Mouse (Mus musculus): Measurements from ENCODE around the gene Cmya5.

DNA sequence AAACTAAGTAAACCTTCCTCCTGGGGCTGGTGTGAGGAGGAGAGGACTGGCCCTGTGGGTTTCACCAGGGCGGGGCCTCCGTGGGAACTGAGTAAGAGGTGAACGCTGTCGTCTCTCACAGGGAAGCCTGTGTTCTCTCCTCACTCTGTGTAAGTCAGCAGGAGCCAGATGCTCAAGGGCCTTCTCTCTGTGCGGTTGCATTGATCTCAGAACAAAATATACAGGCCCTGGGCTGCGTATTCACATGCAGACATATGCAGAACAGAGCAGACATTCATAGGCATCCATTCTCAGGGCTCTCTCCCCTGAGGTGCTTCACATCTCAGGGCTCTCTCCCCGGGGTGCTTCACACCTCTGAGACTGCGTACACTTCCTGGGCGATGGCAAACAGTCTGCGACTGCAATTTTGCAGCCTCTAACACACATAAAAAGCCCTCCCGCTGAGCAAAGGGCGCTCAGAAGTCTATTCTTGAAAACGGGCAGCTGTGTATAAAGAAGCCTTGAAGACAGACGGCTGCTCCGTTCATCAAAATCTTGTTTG is 71.6 kb downstream of the Cmya5 start:
- TF ChIP-seq CTCF (IDR thresholded peaks at IDR 0.05; ENCODE audit: low read depth, low read length): no peak
- no peak for TF ChIP-seq POLR2A (IDR thresholded peaks at IDR 0.05; ENCODE audit: extremely low read depth, insufficient read depth, low read length)

Measured in liver, adult 2 months (tissue).